8 mouse cellular contexts compared by ENCODE assay signal in genomic region chr4:32615034-32615881, GRCm38 (mm10). TPM values are rescaled to one million over a fixed set of nuclear protein-coding genes. Genes with fewer than 3 reads are reported as not detected.
DNase-seq lines count a peak whose midpoint lies in the region; ATAC-seq and TF ChIP-seq lines count a peak whose summit lies in the region.

Gene Casp8ap2, plus strand, starts transcription at chr4:32615451.

- intact Hi-C loops in heart, postnatal 25 days (cut with DNase I), result loop anchor here (2.0 to 5.0 kb wide), 2 partner anchors 42 to 417 kb away; partner anchors contain the start of genes Mdn1 and Ube2j1

- H3K4me2 ChIP-seq in forebrain, embryonic 15.5 days (replicated peaks), result peak within 1 kb of the TSS; percentile 66

- H3K27ac ChIP-seq in ES-E14 (ENCODE audit: insufficient read depth, low read depth, low read length, poor library complexity, severe bottlenecking), result peak within 1 kb of the TSS; percentile 83
- peak within 1 kb of the TSS; percentile 93 for H3K27ac ChIP-seq in forebrain, embryonic 15.5 days (replicated peaks)

- DNase-seq in ES-E14 (ENCODE audit: low read depth, low spot score), result peak; percentile 98
- DNase-seq in cerebellum, adult 11-12 months, result peak; percentile 100
- peak; percentile 99 for DNase-seq in heart, postnatal 25 days (ENCODE audit: low spot score)
- DNase-seq in layer of hippocampus, adult 18-20 months (ENCODE audit: low spot score in 2 of 2), result peak; percentile 99 to 100
- DNase-seq in lung, adult 2 months, result peak; percentile 99
- peak; percentile 98 to 99 for DNase-seq in thymus, adult 18-20 months

- peak; percentile 68; the same call in 1 of the 2 replicates for TF ChIP-seq POLR2A in lung, adult 2 months (IDR thresholded peaks at IDR 0.05; ENCODE audit: borderline replicate concordance, extremely low read depth, low read depth, low read length)

- peak within 1 kb of the TSS; percentile 97 to 98 for H3K4me3 ChIP-seq in ES-E14 (ENCODE audit: insufficient read depth in 1 of 2, low read depth in 1 of 2, low read length in 2 of 2, poor library complexity in 1 of 2, severe bottlenecking in 1 of 2)
- peak within 1 kb of the TSS; percentile 98 for H3K4me3 ChIP-seq in forebrain, embryonic 15.5 days
- H3K4me3 ChIP-seq in lung, adult 2 months (replicated peaks; ENCODE audit: extremely low read depth, low read depth, low read length), result peak within 1 kb of the TSS; percentile 80

- TF ChIP-seq CTCF in lung, adult 2 months (IDR thresholded peaks at IDR 0.05; ENCODE audit: insufficient read depth, low read length), result no peak

- WGBS in forebrain, embryonic 15.5 days, result under 1% methylated on average over 67 of the region's 67 CpGs
- WGBS in lung, adult 2 months, result under 1% methylated on average over 67 of the region's 67 CpGs

- peak; percentile 99 for ATAC-seq in forebrain, embryonic 15.5 days (replicated peaks)
- peak; percentile 99 for ATAC-seq in neutrophil, adult 5-6 weeks (ENCODE audit: extremely low read depth, insufficient number of reproducible peaks, low FRiP score, poor library complexity, severe bottlenecking)

- H3K36me3 ChIP-seq in ES-E14 (ENCODE audit: control insufficient read depth, insufficient read depth, low read length, poor library complexity, severe bottlenecking), result peaks cover 4% of the 10 kb centered on the region; the same call in 1 of the 2 replicates
- no peaks in the 10 kb centered on the region for H3K36me3 ChIP-seq in forebrain, embryonic 15.5 days

- in situ Hi-C loops in ES-E14 (cut with MboI; ENCODE audit: low sequenced_read_pairs in 2 of 2, unreplicated experiment in 2 of 2), result no loop called here

- peak within 1 kb of the TSS; percentile 98 for H3K9ac ChIP-seq in ES-E14 (ENCODE audit: insufficient read depth, low read depth, low read length, poor library complexity, severe bottlenecking)
- peak within 1 kb of the TSS; percentile 71 for H3K9ac ChIP-seq in forebrain, embryonic 15.5 days (replicated peaks)

- H3K4me1 ChIP-seq in ES-E14 (ENCODE audit: control insufficient read depth in 2 of 2, insufficient read depth in 2 of 2, low read length in 2 of 2, poor library complexity in 1 of 2), result 0 out of 4 replicates have a peak, but pooled peaks cover 0 to 3% of the 10 kb centered on the region in 2 experiments
- peaks cover 18% of the 10 kb centered on the region for H3K4me1 ChIP-seq in forebrain, embryonic 15.5 days
- H3K4me1 ChIP-seq in lung, adult 2 months (ENCODE audit: control insufficient read depth, insufficient read depth, low read length), result peaks cover 2% of the 10 kb centered on the region; the same call in 1 of the 2 replicates

- no peaks in the 10 kb centered on the region for H3K27me3 ChIP-seq in forebrain, embryonic 15.5 days

- H3K9me3 ChIP-seq in ES-E14 (ENCODE audit: control insufficient read depth, insufficient read depth, low read depth, low read length), result no peaks in the 10 kb centered on the region
- no peaks in the 10 kb centered on the region for H3K9me3 ChIP-seq in forebrain, embryonic 15.5 days

TF ChIP-seq in ES-E14, 5 proteins besides CTCF, POLR2A, EP300 and RAD21:
- TF ChIP-seq ZNF384 (IDR thresholded peaks at IDR 0.05; ENCODE audit: low read depth, low read length) (peak; percentile 79), ZC3H11A (IDR thresholded peaks at IDR 0.05; ENCODE audit: borderline replicate concordance, low read depth, low read length) (no peak), CHD2 (IDR thresholded peaks at IDR 0.05; ENCODE audit: low read depth, low read length) (peak; percentile 51; the same call in 1 of the 2 replicates), HCFC1 (IDR thresholded peaks at IDR 0.05; ENCODE audit: borderline replicate concordance, insufficient read depth, low read length) (0 out of 2 replicates have a peak, but pooled peaks have one; percentile 27)

RNA-seq across cellular contexts. Expression of gene Casp8ap2, which starts in this region (rescaled TPM):
- 30.7 and 39.0 TPM in 2 replicates for total RNA-seq in ES-E14 (2012; rRNA removed)
- polyA plus RNA-seq in forebrain, embryonic 15.5 days (2015; fragmentation: Nextera tagmentation; extraction: Ambion mirVana), result 54.7 and 55.3 TPM in 2 replicates
- 1 to 10 TPM; 5.6 to 5.9 TPM for total RNA-seq in heart, postnatal 25 days (2021)
- 10 to 100 TPM in 1 of 2 experiments, 1 to 10 TPM in 1; 9.2 to 10.7 TPM for total RNA-seq in layer of hippocampus, adult 18-20 months (2021)
- 1.7 and 6.7 TPM in 2 replicates for polyA plus RNA-seq in lung, adult 2 months (2012; rRNA removed)
- 34.5 and 36.0 TPM in 2 replicates for total RNA-seq in neutrophil, adult 5-6 weeks (2017)

Comparison
In these comparisons a context has a peak if more than half of its experiments do, and no peak if none do; other contexts are left out.
1. Peak in every context shown above with its lines: DNase-seq, ATAC-seq, H3K4me3 ChIP-seq and H3K27ac ChIP-seq.